Mouse (Mus musculus): ENCODE measurements around the gene Plod3.

DNA sequence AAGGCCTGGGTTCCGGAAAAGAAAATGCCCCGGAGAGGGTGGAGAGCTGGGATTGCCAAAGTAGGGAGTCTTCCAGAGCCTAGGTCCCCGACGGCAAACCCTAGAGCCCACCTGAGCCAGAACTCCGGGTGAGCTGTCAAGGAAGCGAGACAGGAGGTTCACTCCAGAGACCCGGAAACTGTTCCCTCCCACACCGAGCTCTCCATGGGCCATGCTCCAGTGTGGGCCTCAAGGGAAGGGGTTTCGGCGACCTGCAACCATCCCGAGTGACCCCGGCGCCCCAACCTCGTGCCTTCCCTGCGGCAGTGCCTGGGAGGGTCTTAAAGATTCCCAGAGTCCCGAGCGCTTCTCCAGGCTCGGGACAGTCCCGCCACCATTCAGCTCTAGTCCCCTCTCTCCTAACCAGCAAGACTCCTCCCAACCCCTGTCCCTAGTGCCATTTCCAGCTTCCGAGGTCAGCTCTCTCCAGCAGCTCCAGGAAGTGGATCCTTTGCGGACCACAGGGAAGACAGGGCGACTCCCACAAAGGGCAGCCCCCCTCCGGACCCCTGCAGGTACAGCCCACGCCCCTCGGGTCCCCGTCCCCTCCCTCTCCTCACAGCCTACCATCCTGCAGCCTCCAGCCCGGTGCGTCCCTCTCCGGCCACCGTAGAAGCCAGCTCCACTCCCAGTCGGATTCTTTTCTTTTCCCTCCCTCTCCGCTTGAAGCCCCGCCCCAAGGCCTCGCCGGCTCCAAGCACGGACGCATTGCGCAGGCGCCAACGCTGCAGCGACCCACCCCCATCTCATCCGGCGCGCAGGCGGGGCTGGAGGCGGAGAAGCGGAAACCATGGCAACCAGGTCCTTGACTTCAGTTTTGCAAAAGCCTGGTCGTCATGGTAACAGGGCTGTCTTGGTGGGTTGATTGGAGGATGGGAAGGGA is 58.8 kb downstream of the Plod3 start, which contains the start of gene Ap1s1:
- TF ChIP-seq CTCF (IDR thresholded peaks at IDR 0.05; ENCODE audit: control insufficient read depth, insufficient read depth, low read length) (no peak), POLR2A (IDR thresholded peaks at IDR 0.05; ENCODE audit: borderline replicate concordance, control insufficient read depth, low read depth, low read length) (no peak)
